Comparison of ENCODE assay signal across 10 mouse cellular contexts in genomic region chr8:3705711-3706110, GRCm38 (mm10). TPM values are rescaled to one million over a fixed set of nuclear protein-coding genes. Genes with fewer than 3 reads are reported as not detected.
DNase-seq lines count a peak whose midpoint lies in the region; TF ChIP-seq lines count a peak whose summit lies in the region.
"Had no signal": no experiment of that assay in that cellular context is flagged by ENCODE, and none has a peak within 500 bp of the region (broad histone marks: within the 10 kb centered on the region; RNA-seq: fewer than 3 reads in every experiment).

No protein-coding gene starts in this region.

- 37% methylated on average over 4 of the region's 4 CpGs for WGBS in bone marrow, adult 2 months

- DNase-seq in gastrocnemius, adult 2 months, result no peak
- no peak for DNase-seq in gastrocnemius, postnatal 25 days
- peak; percentile 21 for DNase-seq in lung, postnatal 10 days
- no peak for DNase-seq in lung, postnatal 25 days (ENCODE audit: low spot score)
- DNase-seq in mesoderm, embryonic 11.5 days (ENCODE audit: low read depth, low spot score), result peak; percentile 5
- no peak for DNase-seq in heart, adult 8-10 months (ENCODE audit: low spot score)
- DNase-seq in frontal cortex, postnatal 36 days (ENCODE audit: low spot score in 2 of 2), result no peak

- H3K27ac ChIP-seq in gastrocnemius, adult 2 months, result no peak overlapping the region
- H3K27ac ChIP-seq in bone marrow, adult 2 months (ENCODE audit: control insufficient read depth, insufficient read depth, low read depth, low read length, poor library complexity), result no peak overlapping the region
- H3K27ac ChIP-seq: midbrain, embryonic 13.5 days had no signal

- no peak for TF ChIP-seq POLR2A in bone marrow, adult 2 months (IDR thresholded peaks at IDR 0.05; ENCODE audit: borderline replicate concordance, control insufficient read depth, low read depth, low read length)

- no peak overlapping the region for H3K4me3 ChIP-seq in gastrocnemius, adult 2 months
- H3K4me3 ChIP-seq in bone marrow, adult 2 months (replicated peaks; ENCODE audit: control insufficient read depth, low read depth, low read length), result no peak overlapping the region
- H3K4me3 ChIP-seq: midbrain, embryonic 13.5 days had no signal

- peak; percentile 34 for TF ChIP-seq CTCF in gastrocnemius, adult 2 months (IDR thresholded peaks at IDR 0.05)
- peak; percentile 37 for TF ChIP-seq CTCF in bone marrow, adult 2 months (IDR thresholded peaks at IDR 0.05; ENCODE audit: control insufficient read depth, insufficient read depth, low read length)

- intact Hi-C loops in gastrocnemius, adult 2 months (cut with DNase I), result no loop called here

- peaks cover 5% of the 10 kb centered on the region for H3K4me1 ChIP-seq in bone marrow, adult 2 months (ENCODE audit: control insufficient read depth, insufficient read depth, low read length)
- H3K4me1 ChIP-seq: midbrain, embryonic 13.5 days had no signal

RNA-seq across cellular contexts. Expression of gene Fcer2a, which starts 11.7 kb away (rescaled TPM):
- not detected for total RNA-seq in gastrocnemius, adult 2 months (2021)
- under 1 TPM; 0.23 to 0.27 TPM for total RNA-seq in gastrocnemius, postnatal 25 days (2021)
- 16.8 and 37.3 TPM in 2 replicates for polyA plus RNA-seq in bone marrow, adult 2 months (2011; ENCODE audit: insufficient read depth, insufficient read length, low replicate concordance, missing spikeins)
- total RNA-seq in heart, adult 8-10 months (2022), result under 1 TPM; 0.22 to 0.55 (median 0.47) TPM
- total RNA-seq: layer of hippocampus, postnatal 25 days had no signal

RNA-seq across cellular contexts. Expression of gene Clec4g, which starts 14.7 kb away (rescaled TPM):
- not detected for total RNA-seq in gastrocnemius, adult 2 months (2021)
- not detected for total RNA-seq in gastrocnemius, postnatal 25 days (2021)
- polyA plus RNA-seq in bone marrow, adult 2 months (2011; ENCODE audit: insufficient read depth, insufficient read length, low replicate concordance, missing spikeins), result not detected in 2 replicates
- under 1 TPM; 0.53 to 0.79 (median 0.59) TPM for total RNA-seq in heart, adult 8-10 months (2022)
- total RNA-seq: layer of hippocampus, postnatal 25 days had no signal
- polyA plus RNA-seq: midbrain, embryonic 13.5 days had no signal

RNA-seq across cellular contexts. Expression of gene Trappc5, which starts 29.6 kb away (rescaled TPM):
- 10 to 100 TPM; 18.2 to 20.7 TPM for total RNA-seq in gastrocnemius, adult 2 months (2021)
- total RNA-seq in gastrocnemius, postnatal 25 days (2021), result 10 to 100 TPM; 17.8 to 18.0 TPM
- polyA plus RNA-seq in bone marrow, adult 2 months (2011; ENCODE audit: insufficient read depth, insufficient read length, low replicate concordance, missing spikeins), result 7.7 and 10.0 TPM in 2 replicates
- 10 to 100 TPM; 19.9 to 23.0 (median 20.6) TPM for total RNA-seq in heart, adult 8-10 months (2022)

RNA-seq across cellular contexts. Expression of gene Fcor, which starts 33.5 kb away (rescaled TPM):
- total RNA-seq in gastrocnemius, adult 2 months (2021), result not detected
- total RNA-seq in gastrocnemius, postnatal 25 days (2021), result 1 to 10 TPM in 1 of 2 experiments, not detected in 1; 7.8 TPM
- polyA plus RNA-seq in bone marrow, adult 2 months (2011; ENCODE audit: insufficient read depth, insufficient read length, low replicate concordance, missing spikeins), result 10.9 TPM in 1 of 2 replicates, not detected in the other
- total RNA-seq in heart, adult 8-10 months (2022), result under 1 TPM in 2 of 4 experiments, not detected in 2; 0.86 to 0.97 TPM

RNA-seq across cellular contexts. Expression of gene Mcemp1, which starts 40.2 kb away (rescaled TPM):
- not detected for total RNA-seq in gastrocnemius, adult 2 months (2021)
- total RNA-seq in gastrocnemius, postnatal 25 days (2021), result not detected
- 38.3 and 142 TPM in 2 replicates for polyA plus RNA-seq in bone marrow, adult 2 months (2011; ENCODE audit: insufficient read depth, insufficient read length, low replicate concordance, missing spikeins)
- total RNA-seq in heart, adult 8-10 months (2022), result 1 to 10 TPM in 1 of 4 experiments, not detected in 3; 3.5 TPM
- total RNA-seq: layer of hippocampus, postnatal 25 days had no signal
- polyA plus RNA-seq: midbrain, embryonic 13.5 days had no signal

Comparison
In these comparisons a context has a peak if more than half of its experiments do, and no peak if none do; other contexts are left out.
1. DNase-seq: peak in lung, postnatal 10 days (single experiment) and mesoderm, embryonic 11.5 days (single experiment); none in gastrocnemius, adult 2 months (single experiment), gastrocnemius, postnatal 25 days (single experiment), lung, postnatal 25 days (single experiment), heart, adult 8-10 months (single experiment) and frontal cortex, postnatal 36 days (0 of 2).